Mouse (Mus musculus) left cerebral cortex, postnatal 4 days (tissue): ENCODE results near the gene Taf9b. TPM values are rescaled to one million over a fixed set of nuclear protein-coding genes. Genes with fewer than 3 reads are reported as not detected.

Experiments used
- total RNA-seq, 2 experiments: library from RNA; stranded (reverse); gene quantifications; 2 replicates each; pipeline ENCODE4 v1.2.3; 2021

Taf9b gene
- total RNA-seq, 2 experiments from 2014 or later: 19.0 to 19.6 TPM

Other genes starting within 250 kb of the Taf9b start
- gene Magt1, start 209.3 kb downstream of the Taf9b start, total RNA-seq: 10 to 100 TPM; 15.7 to 16.2 TPM
- gene Cox7b, start 205.5 kb downstream of the Taf9b start, total RNA-seq: 100 to 1,000 TPM; 270 to 271 TPM
- gene Atp7a, start 193.9 kb downstream of the Taf9b start, total RNA-seq: 10 to 100 TPM; 12.1 to 14.2 TPM
- under 1 TPM; 0.36 to 0.60 TPM for gene Tlr13, start 78.0 kb downstream of the Taf9b start, total RNA-seq
- gene Pgk1, start 34.1 kb downstream of the Taf9b start, total RNA-seq: 100 to 1,000 TPM; 211 to 234 TPM
- not detected for gene Fnd3c2, start 34.2 kb upstream of the Taf9b start, total RNA-seq